Mouse (Mus musculus) cerebellum, adult 8-10 months (tissue): ENCODE data around the gene Rad51b.

Source experiments
- DNase-seq: peaks from one replicate; pipeline ENCODE4 v3.0.0; 2022

The Rad51b gene

GRCm38 (mm10) chr12:79745845-79746510 is 448.9 kb downstream of the Rad51b start:
- DNase-seq, result no peak

DNA sequence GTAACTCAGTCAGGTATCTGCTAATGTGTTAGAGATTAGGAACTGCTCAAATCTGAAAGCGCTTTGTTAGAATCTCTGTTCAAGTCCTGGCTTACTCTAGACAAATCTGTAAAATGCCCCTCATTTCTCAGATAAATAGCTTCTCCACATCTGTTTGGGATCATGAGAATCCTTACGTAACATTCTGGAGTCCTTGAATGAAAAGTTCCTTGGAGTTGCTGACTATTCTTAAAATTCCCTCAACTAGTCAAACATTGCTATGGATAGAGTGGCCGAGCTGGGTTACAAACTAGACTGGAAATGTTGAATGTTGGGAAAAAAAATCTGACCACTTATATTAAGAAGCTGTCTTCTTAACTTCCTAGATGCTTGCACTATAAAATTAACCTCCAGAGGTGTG is 450.5 kb downstream of the Rad51b start:
- no peak for DNase-seq

- DNase-seq, result no peak
Observed at GRCm38 (mm10) chr12:79748862-79749261, 451.8 kb downstream of the Rad51b start.

DNA sequence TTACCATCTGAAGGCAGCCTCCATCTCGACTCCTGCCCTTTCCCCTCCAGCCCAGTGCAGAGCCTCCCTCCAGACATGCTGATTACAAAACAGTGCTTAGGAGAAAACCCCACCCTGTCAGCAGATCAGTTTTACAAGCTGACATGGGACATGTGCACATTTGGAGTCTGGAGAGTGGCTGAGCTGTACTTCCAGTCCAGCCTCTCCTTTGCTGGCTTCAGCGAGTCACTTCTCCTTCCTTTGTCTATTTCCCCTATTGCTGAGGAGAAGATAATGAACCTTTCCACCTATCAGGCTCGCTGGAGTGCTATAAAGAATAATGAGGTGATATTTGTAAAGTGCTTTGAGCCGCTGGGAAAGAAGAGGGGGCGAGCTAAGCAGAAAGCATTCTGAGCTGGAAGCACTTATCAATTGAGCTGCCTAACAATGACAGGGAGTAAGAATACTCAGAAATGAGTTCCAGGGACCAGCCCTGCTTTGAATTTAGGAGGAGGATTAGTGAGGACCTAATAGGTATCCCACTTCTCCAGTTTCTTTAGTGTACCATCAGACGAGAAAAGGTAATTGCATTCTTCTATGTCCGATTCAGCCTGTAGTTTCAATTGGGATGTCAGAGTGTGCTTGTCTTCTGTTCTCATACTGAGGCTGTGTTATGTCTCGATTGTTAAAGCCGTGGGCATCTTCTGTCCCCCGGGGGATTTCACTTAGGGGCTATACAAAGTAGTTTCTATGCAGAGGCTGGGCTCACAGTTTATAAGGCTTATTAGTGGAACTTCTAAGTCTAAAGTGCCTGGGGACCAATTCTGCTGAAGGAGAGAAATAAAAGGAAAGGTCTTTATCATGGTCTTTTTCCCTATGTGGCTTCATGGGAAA is 453.4 kb downstream of the Rad51b start:
- DNase-seq, result no peak

- no peak for DNase-seq
Observed at GRCm38 (mm10) chr12:79751781-79752180, 454.7 kb downstream of the Rad51b start.

- DNase-seq, result no peak
Observed at GRCm38 (mm10) chr12:79752189-79752588, 455.1 kb downstream of the Rad51b start.

DNA sequence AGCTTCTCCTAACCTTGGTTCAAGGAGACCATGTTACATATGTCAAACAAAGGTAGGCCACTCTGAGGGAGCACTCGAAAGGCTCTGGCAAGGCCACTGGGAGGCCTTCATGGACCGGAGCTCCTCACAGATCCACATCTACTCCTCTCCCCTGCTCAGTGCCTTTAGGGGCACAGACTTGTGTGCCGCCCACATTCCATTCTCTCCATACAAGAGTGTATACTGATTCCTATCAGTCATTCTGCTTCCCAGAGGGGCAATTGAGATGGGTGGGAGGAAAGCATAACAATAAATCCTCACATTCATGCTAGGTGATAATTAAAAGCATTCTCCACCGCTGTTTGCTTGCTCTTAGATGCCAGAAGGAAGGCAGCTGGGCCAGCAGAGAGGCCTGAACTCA is 458.5 kb downstream of the Rad51b start:
- DNase-seq, result no peak

DNA sequence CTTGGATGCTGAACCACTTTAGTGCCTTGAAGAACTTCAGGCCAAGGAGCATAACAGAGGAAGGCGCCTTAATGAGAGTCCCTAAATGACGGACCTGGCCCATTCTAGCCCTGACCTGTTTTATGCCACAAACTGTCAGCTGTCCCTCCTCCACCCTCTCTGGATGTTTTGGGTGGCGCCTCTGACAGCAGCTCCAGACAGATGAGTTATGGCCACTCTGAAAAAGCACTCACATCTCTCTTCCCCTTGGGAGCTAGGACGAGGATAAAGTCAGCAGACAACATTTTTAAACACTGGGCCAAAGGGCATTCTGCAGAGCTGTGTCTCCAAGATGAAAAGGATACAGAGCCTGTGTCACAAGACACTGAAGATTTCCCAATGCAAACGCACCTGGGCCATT is 459.3 kb downstream of the Rad51b start:
- no peak for DNase-seq

DNA sequence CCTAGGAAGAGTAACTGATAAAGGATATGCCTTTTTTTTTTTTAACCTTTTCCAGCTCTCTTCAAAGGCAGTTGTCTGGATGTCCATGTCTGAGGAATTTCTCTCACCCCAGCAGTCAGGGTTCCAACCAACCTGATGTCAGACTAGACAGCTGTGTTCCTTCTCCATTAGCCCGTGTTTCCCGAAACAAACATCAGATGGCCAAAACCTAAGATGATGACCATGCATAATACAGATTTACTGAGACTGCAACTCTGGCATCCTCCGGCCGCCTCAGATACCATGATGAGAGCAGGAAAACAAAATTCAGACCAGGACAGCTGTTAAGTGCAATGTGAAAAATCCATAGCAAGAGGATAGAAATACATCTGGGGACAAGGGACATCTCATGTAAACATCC is 460.7 kb downstream of the Rad51b start:
- DNase-seq, result no peak

DNA sequence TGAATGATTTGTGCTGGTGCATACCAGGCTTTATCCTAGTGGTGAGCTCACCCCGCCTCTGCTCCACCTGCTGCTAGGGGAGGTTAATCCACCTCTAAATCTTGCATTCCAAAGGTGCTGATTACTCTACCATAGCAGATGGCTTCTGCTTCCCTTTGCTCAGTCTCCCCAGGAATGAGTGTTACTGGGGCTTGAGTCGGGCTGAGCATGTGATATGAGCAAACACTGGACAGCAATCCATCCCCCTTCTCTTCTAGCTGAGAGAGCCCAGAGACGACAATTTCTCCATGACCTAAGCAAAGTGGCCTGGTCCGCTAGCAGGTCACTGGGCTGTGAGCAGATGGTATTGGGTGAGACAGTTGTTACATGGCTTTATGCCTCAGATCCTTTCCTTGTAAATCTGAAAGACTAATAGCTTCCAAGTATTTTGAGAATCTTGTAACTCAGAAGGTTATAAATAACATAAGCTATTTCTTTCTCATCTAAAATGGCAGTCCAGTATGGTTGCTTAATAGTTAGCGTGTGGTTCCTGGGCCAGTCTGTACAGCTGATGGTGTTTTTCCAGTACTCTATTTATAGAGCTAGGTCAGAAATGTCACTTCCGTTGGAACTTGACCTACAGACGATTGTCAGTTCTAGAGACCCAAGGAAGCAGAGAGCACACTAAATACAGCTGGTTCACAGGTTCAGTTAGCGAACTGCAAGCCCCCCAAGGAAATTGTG is 462.3 kb downstream of the Rad51b start:
- DNase-seq, result no peak

GRCm38 (mm10) chr12:79761217-79761616 is 464.1 kb downstream of the Rad51b start:
- DNase-seq, result no peak

GRCm38 (mm10) chr12:79762087-79762486 is 465.0 kb downstream of the Rad51b start:
- no peak for DNase-seq

DNA sequence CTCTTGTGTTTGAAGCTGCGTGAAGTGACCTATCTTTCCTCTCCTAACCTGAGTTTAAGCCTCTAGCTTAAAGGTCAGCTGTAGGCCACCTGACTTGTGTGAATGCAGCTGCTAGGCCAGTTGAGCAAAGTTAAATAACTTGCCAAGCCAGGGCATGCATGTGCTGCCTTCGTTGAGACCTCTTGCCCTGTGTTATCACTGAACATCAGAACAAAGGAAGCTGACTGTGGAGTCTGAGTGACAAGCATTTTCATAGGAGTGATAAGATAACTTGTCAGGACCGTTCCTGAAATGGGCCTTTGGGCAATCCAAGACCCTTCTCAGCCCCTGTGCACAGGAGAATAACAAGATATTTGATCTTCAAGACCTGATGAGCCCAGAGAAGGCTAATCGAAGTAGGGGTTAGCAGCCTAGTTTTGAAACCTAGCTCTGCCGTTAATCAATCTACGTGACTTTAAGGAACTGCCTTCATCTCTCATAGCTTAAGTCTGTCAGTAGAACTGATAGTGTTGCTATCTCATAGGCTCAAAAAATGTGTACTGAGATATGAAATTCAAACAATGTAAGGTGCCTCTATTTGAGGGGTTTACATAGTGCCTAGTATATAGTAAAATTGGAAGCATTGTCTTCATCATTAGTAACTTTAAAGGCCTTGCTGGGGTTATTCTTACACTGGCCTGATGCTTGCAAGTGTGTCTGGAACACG is 465.6 kb downstream of the Rad51b start:
- DNase-seq, result no peak

GRCm38 (mm10) chr12:79766116-79766515 is 469.0 kb downstream of the Rad51b start:
- DNase-seq, result no peak

GRCm38 (mm10) chr12:79768741-79769322 is 471.8 kb downstream of the Rad51b start:
- no peak for DNase-seq

DNA sequence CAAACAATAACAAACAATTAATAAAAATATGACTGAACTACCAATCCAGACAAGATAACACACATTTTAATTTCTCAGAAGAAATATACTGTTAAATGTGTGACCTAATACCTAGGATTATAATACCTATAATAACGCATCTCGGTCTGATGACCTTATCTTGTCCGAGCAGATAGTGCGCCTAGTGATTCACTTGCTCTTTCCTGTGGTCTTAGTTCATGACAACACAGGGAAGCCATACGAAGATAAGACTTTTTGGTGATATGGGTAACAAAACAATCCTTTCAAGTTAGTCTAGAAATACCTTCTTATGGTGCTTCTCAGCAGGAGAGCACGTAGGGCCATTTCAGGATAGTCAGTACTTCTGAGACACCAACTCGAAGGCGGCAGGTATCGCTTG is 472.7 kb downstream of the Rad51b start:
- no peak for DNase-seq

GRCm38 (mm10) chr12:79771194-79771593 is 474.1 kb downstream of the Rad51b start:
- DNase-seq, result no peak

DNA sequence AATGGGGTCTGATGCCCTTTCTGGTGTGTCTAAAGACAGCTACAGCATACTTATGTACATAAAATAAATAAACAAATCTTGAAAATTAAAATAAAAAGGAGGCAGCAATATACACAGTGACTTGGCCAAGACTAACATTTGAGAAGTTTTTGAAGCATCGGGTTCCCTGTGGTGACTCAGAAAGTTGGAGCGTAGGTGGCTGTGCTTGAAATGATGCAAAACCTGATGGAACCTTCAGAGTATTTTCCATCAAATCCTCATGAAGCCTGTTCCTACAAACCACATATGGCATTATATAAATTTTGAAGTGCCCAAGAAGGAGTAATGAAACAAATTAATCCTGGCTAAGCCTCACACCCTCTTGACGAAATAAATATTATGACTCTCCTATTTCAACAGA is 474.7 kb downstream of the Rad51b start:
- DNase-seq, result no peak

DNA sequence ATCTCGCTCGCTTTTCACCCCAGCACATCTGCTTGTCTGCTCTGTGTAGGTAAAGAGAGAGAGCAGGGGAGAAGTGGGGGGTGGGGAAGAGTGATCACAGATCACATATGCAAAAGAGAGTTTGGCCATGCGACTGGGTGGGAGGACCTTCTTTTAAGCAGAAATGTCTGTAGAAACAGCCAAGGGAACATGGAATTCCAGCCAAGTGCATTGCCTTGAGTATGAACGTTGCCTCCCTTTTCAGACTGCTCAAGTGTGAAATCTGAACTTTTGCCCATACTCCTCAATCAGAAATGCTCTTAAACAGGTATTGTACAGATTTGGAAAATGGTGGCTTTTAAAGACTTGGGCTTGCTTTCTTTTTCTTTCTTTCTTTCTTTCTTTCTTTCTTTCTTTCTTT is 476.2 kb downstream of the Rad51b start:
- no peak for DNase-seq

DNA sequence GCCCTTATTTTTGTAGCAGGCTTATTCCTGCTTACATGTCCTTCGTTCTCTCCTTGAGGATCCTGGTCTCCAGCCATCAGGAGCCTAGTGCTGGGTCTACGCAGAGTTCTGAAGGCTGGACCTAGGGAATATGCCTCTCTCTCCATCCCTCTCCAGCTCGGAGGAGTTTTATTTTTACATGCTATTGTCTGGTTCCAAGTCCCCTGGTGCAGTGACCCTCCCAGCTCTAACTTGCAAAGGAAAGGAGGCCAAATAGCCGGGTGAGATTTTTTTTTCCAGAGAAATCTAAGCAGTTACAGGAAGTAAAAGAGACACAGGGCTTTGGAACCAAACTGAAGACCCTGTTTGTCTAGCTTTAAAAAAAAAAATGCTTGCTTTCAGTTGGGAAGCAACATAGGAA is 477.5 kb downstream of the Rad51b start:
- DNase-seq, result no peak

- no peak for DNase-seq
Observed at GRCm38 (mm10) chr12:79776828-79777227, 479.7 kb downstream of the Rad51b start.

GRCm38 (mm10) chr12:79780745-79781144 is 483.7 kb downstream of the Rad51b start:
- DNase-seq, result no peak

GRCm38 (mm10) chr12:79781788-79782187 is 484.7 kb downstream of the Rad51b start:
- no peak for DNase-seq
